Mouse (Mus musculus) lung, embryonic 15.5 days (tissue): ENCODE data around the gene Gm9844. TPM values are rescaled to one million over a fixed set of nuclear protein-coding genes. Genes with fewer than 3 reads are reported as not detected.
"Not testable (repeated sequence)": the region's sequence is repeated elsewhere in the genome, so short reads cannot be mapped to it uniquely, and the experiment has no call there.

ENCODE experiments used
- ATAC-seq: fragments of 200-750 bp; cut with Nextera tagmentation; 2 replicates; pipeline ENCODE4 v1.8.0; 2017; ENCODE audit warnings: moderate number of reproducible peaks, borderline replicate concordance; ENCODE audit not compliant: low FRiP score, low TSS enrichment; ENCODE audit errors: extremely low read depth
- H3K27ac ChIP-seq: fragments of 300-500 bp; sonication (generic); 2 replicates; pipeline ENCODE4 v1.5.1; 2015; ENCODE audit warnings: moderate library complexity, mild to moderate bottlenecking, inconsistent platforms
- H3K27me3 ChIP-seq: fragments of 300-500 bp; sonication (generic); 2 replicates; pipeline ENCODE4 v1.6.1; 2015; ENCODE audit warnings: inconsistent platforms
- H3K36me3 ChIP-seq: fragments of 300-500 bp; sonication (generic); 2 replicates; pipeline ENCODE4 v1.6.1; 2015; ENCODE audit warnings: inconsistent platforms
- H3K4me1 ChIP-seq: fragments of 300-500 bp; sonication (generic); 2 replicates; pipeline ENCODE4 v1.6.1; 2015; ENCODE audit warnings: inconsistent platforms
- H3K4me2 ChIP-seq: fragments of 300-500 bp; sonication (generic); 2 replicates; pipeline ENCODE4 v1.6.1; 2015; ENCODE audit warnings: inconsistent platforms, mild to moderate bottlenecking, moderate library complexity
- H3K4me3 ChIP-seq: fragments of 300-500 bp; sonication (generic); 2 replicates; pipeline ENCODE4 v1.5.1; 2015; ENCODE audit warnings: mild to moderate bottlenecking, inconsistent platforms
- H3K9ac ChIP-seq: fragments of 300-500 bp; sonication (generic); 2 replicates; pipeline ENCODE4 v1.6.1; 2015; ENCODE audit warnings: inconsistent platforms
- H3K9me3 ChIP-seq: fragments of 300-500 bp; sonication (generic); 2 replicates; pipeline ENCODE4 v1.6.1; 2016; ENCODE audit warnings: inconsistent platforms
- whole genome bisulfite sequencing: fragments of 180-500 bp; shearing (Covaris S2); methylation state at CpG from one replicate; pipeline ENCODE4 v1.1.7; 2015; 5-methylcytosine and 5-hydroxymethylcytosine counted together
- polyA plus RNA-seq: library from polyadenylated mRNA; unstranded; fragments of >200 nt; fragmentation: Nextera tagmentation; extraction: Ambion mirVana; gene quantifications from 2 replicates; pipeline ENCODE4 v1.2.1, GENCODE M21; 2015

Gm9844 gene
- polyA plus RNA-seq: 14.1 and 18.4 TPM in 2 replicates

GRCm38 (mm10) chr7:24861913-24862312, at the start of gene Gm9844:
Gm9844 (plus strand) TSS chr7:24862213.
- Histone ChIP-seq H3K36me3 (no peaks in the 10 kb centered on the region), H3K9me3 (no peaks in the 10 kb centered on the region), H3K4me2 (no peak within 1 kb of the TSS), H3K9ac (no peak within 1 kb of the TSS), H3K27ac (no peak within 1 kb of the TSS), H3K4me3 (no peak within 1 kb of the TSS), H3K27me3 (no peaks in the 10 kb centered on the region), H3K4me1 (no peaks in the 10 kb centered on the region)
- no peak for ATAC-seq
- WGBS: 77% methylated on average over 7 of the region's 7 CpGs

- Histone ChIP-seq H3K4me2 (no peak overlapping the region), H3K4me3 (no peak overlapping the region), H3K9me3 (no peaks in the 10 kb centered on the region), H3K27ac (no peak overlapping the region), H3K4me1 (no peaks in the 10 kb centered on the region), H3K27me3 (no peaks in the 10 kb centered on the region), H3K9ac (no peak overlapping the region), H3K36me3 (no peaks in the 10 kb centered on the region)
- WGBS: 2% methylated on average over 3 of the region's 3 CpGs
- ATAC-seq: no peak; the same call in 1 of the 2 replicates
Measured at GRCm38 (mm10) chr7:24817502-24817901, 44.5 kb upstream of the Gm9844 start.

GRCm38 (mm10) chr7:24824452-24824851, 37.6 kb upstream of the Gm9844 start:
- H3K36me3 ChIP-seq: no peaks in the 10 kb centered on the region
- WGBS: 51% methylated on average over 7 of the region's 7 CpGs
- no peaks in the 10 kb centered on the region for H3K9me3 ChIP-seq
- no peaks in the 10 kb centered on the region for H3K4me1 ChIP-seq
- no peak overlapping the region for H3K4me3 ChIP-seq
- ATAC-seq: no peak
- no peak overlapping the region for H3K9ac ChIP-seq
- H3K27me3 ChIP-seq: no peaks in the 10 kb centered on the region
- H3K4me2 ChIP-seq: no peak overlapping the region
- no peak overlapping the region for H3K27ac ChIP-seq

GRCm38 (mm10) chr7:24827181-24827580, 34.8 kb upstream of the Gm9844 start:
- Histone ChIP-seq H3K4me3 (no peak overlapping the region), H3K9ac (no peak overlapping the region), H3K4me1 (no peaks in the 10 kb centered on the region), H3K27me3 (no peaks in the 10 kb centered on the region), H3K4me2 (no peak overlapping the region), H3K36me3 (no peaks in the 10 kb centered on the region), H3K27ac (no peak overlapping the region), H3K9me3 (no peaks in the 10 kb centered on the region)
- ATAC-seq: no peak
- WGBS: 80% methylated on average over 4 of the region's 4 CpGs

- H3K9me3 ChIP-seq, ATAC-seq, H3K4me2 ChIP-seq, H3K36me3 ChIP-seq, H3K4me3 ChIP-seq, H3K9ac ChIP-seq, H3K27ac ChIP-seq, H3K27me3 ChIP-seq, H3K4me1 ChIP-seq: not testable (repeated sequence)
- WGBS: 49% methylated on average over 13 of the region's 13 CpGs
Measured at GRCm38 (mm10) chr7:24838732-24839409, 23.1 kb upstream of the Gm9844 start.

- Histone ChIP-seq H3K27ac (no peak overlapping the region), H3K9ac (no peak overlapping the region), H3K4me1 (no peaks in the 10 kb centered on the region), H3K9me3 (no peaks in the 10 kb centered on the region), H3K4me3 (no peak overlapping the region), H3K27me3 (no peaks in the 10 kb centered on the region), H3K36me3 (no peaks in the 10 kb centered on the region), H3K4me2 (no peak overlapping the region)
- no peak for ATAC-seq
- 74% methylated on average over 8 of the region's 8 CpGs for WGBS
Measured at GRCm38 (mm10) chr7:24839410-24839808, 22.6 kb upstream of the Gm9844 start.

GRCm38 (mm10) chr7:24840331-24840730, 21.7 kb upstream of the Gm9844 start:
- Histone ChIP-seq H3K27ac (no peak overlapping the region), H3K9ac (no peak overlapping the region)

GRCm38 (mm10) chr7:24841009-24841408, 21.0 kb upstream of the Gm9844 start:
- no peak overlapping the region for H3K27ac ChIP-seq
- ATAC-seq: no peak
- H3K4me2 ChIP-seq: no peak overlapping the region
- no peak overlapping the region for H3K9ac ChIP-seq
- 70% methylated on average over 4 of the region's 4 CpGs for WGBS
- no peaks in the 10 kb centered on the region for H3K27me3 ChIP-seq
- no peaks in the 10 kb centered on the region for H3K4me1 ChIP-seq
- H3K9me3 ChIP-seq: no peaks in the 10 kb centered on the region
- H3K36me3 ChIP-seq: no peaks in the 10 kb centered on the region
- no peak overlapping the region for H3K4me3 ChIP-seq

More at GRCm38 (mm10) chr7:24840331-24840730, 21.7 kb upstream of the Gm9844 start:
- no peaks in the 10 kb centered on the region for H3K4me1 ChIP-seq
- no peaks in the 10 kb centered on the region for H3K36me3 ChIP-seq
- no peaks in the 10 kb centered on the region for H3K27me3 ChIP-seq
- no peak for ATAC-seq
- WGBS: 57% methylated on average over 3 of the region's 3 CpGs
- no peak overlapping the region for H3K4me2 ChIP-seq
- H3K9me3 ChIP-seq: no peaks in the 10 kb centered on the region
- H3K4me3 ChIP-seq: no peak overlapping the region

GRCm38 (mm10) chr7:24844144-24844543, 17.9 kb upstream of the Gm9844 start:
- no peak for ATAC-seq
- 30% methylated on average over 5 of the region's 5 CpGs for WGBS
- Histone ChIP-seq H3K4me1 (no peaks in the 10 kb centered on the region), H3K9ac (no peak overlapping the region), H3K36me3 (no peaks in the 10 kb centered on the region), H3K27ac (no peak overlapping the region), H3K27me3 (no peaks in the 10 kb centered on the region), H3K4me3 (no peak overlapping the region), H3K4me2 (no peak overlapping the region), H3K9me3 (no peaks in the 10 kb centered on the region)

- H3K4me1 ChIP-seq: no peaks in the 10 kb centered on the region
- no peak overlapping the region for H3K9ac ChIP-seq
- ATAC-seq: no peak
- no peak overlapping the region for H3K4me3 ChIP-seq
- H3K27ac ChIP-seq: no peak overlapping the region
- no peaks in the 10 kb centered on the region for H3K9me3 ChIP-seq
- no peaks in the 10 kb centered on the region for H3K27me3 ChIP-seq
- no peak overlapping the region for H3K4me2 ChIP-seq
- no peaks in the 10 kb centered on the region for H3K36me3 ChIP-seq
- 83% methylated on average over 9 of the region's 9 CpGs for WGBS
Measured at GRCm38 (mm10) chr7:24845181-24845580, 16.8 kb upstream of the Gm9844 start.

- 7% methylated on average over 6 of the region's 6 CpGs for WGBS
Measured at GRCm38 (mm10) chr7:24845713-24846112, 16.3 kb upstream of the Gm9844 start.

GRCm38 (mm10) chr7:24846576-24846975, 15.4 kb upstream of the Gm9844 start:
- ATAC-seq, H3K9me3 ChIP-seq: not testable (repeated sequence)
- 30% methylated on average over 2 of the region's 2 CpGs for WGBS

More at GRCm38 (mm10) chr7:24845713-24846112, 16.3 kb upstream of the Gm9844 start:
- H3K4me1 ChIP-seq: no peaks in the 10 kb centered on the region
- H3K4me3 ChIP-seq: no peak overlapping the region
- no peaks in the 10 kb centered on the region for H3K9me3 ChIP-seq
- no peaks in the 10 kb centered on the region for H3K36me3 ChIP-seq
- H3K27ac ChIP-seq: no peak overlapping the region
- no peak overlapping the region for H3K9ac ChIP-seq
- no peak overlapping the region for H3K4me2 ChIP-seq
- ATAC-seq: no peak
- H3K27me3 ChIP-seq: no peaks in the 10 kb centered on the region

More at GRCm38 (mm10) chr7:24846576-24846975, 15.4 kb upstream of the Gm9844 start:
- H3K36me3 ChIP-seq, H3K27ac ChIP-seq, H3K4me2 ChIP-seq, H3K27me3 ChIP-seq, H3K4me1 ChIP-seq, H3K4me3 ChIP-seq, H3K9ac ChIP-seq: not testable (repeated sequence)
